10 mouse cellular contexts compared by ENCODE assay signal in the genomic region with DNA sequence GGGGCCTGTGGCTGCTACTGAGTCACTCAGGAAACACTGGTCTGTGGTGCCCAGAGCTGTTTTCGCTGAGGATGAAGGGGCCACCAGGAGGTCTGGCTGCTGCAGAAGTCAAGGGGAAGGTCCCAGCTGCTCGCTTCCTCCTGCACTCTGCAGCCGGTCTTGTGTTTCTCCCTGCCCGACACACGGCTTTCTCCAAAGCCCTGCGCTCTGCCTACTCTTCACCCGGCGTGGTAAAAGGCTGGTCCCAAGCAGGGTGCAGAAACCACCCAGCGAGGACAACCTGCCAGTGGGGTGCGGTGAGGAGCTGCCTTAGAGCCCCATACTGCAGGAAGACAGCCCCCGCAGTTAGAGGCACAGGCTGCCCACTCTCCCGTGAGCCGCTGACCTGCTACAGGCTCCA. TPM values are rescaled to one million over a fixed set of nuclear protein-coding genes. Genes with fewer than 3 reads are reported as not detected.
DNase-seq lines count a peak whose midpoint lies in the region; ATAC-seq and TF ChIP-seq lines count a peak whose summit lies in the region.
"Had no signal": no experiment of that assay in that cellular context is flagged by ENCODE, and none has a peak within 500 bp of the region (broad histone marks: within the 10 kb centered on the region; RNA-seq: fewer than 3 reads in every experiment).

No protein-coding gene starts in this region.

- no peak for TF ChIP-seq POLR2A in spleen, adult 2 months (IDR thresholded peaks at IDR 0.05; ENCODE audit: low read depth, low read length)

- no peaks in the 10 kb centered on the region for H3K9me3 ChIP-seq in heart, embryonic 11.5 days (replicated peaks; ENCODE audit: control insufficient read depth, low read length)
- H3K9me3 ChIP-seq in liver, embryonic 16.5 days (replicated peaks; ENCODE audit: control insufficient read depth, low read length) = no peaks in the 10 kb centered on the region
- H3K9me3 ChIP-seq: midbrain, embryonic 13.5 days had no signal

- no peak for ATAC-seq in heart, embryonic 11.5 days (replicated peaks; ENCODE audit: insufficient number of reproducible peaks, low FRiP score, low TSS enrichment)
- ATAC-seq in liver, embryonic 16.5 days (ENCODE audit: low read depth) = no peak
- ATAC-seq in frontal cortex, adult (ENCODE audit: low TSS enrichment) = no peak
- ATAC-seq: midbrain, embryonic 13.5 days had no signal

- peaks cover 13% of the 10 kb centered on the region for H3K36me3 ChIP-seq in heart, embryonic 11.5 days (ENCODE audit: control insufficient read depth, insufficient read depth, low read length)
- H3K36me3 ChIP-seq in spleen, adult 2 months (ENCODE audit: control insufficient read depth, insufficient read depth, low read length) = peaks cover 28% of the 10 kb centered on the region
- peaks cover 5% of the 10 kb centered on the region for H3K36me3 ChIP-seq in liver, embryonic 16.5 days (ENCODE audit: control insufficient read depth, insufficient read depth)

- no peak overlapping the region for H3K4me3 ChIP-seq in heart, embryonic 11.5 days (ENCODE audit: low read depth, low read length)
- peak overlapping the region; percentile 43; the same call in 1 of the 2 replicates for H3K4me3 ChIP-seq in spleen, adult 2 months (ENCODE audit: extremely low read depth, insufficient read depth, insufficient read length)
- no peak overlapping the region for H3K4me3 ChIP-seq in liver, embryonic 16.5 days (ENCODE audit: low read depth, low read length)
- H3K4me3 ChIP-seq: midbrain, embryonic 13.5 days had no signal

- no peak overlapping the region; the same call in 1 of the 2 replicates for H3K4me2 ChIP-seq in heart, embryonic 11.5 days
- H3K4me2 ChIP-seq in liver, embryonic 16.5 days (ENCODE audit: low read depth, low read length) = peak overlapping the region; percentile 33; the same call in 1 of the 2 replicates
- H3K4me2 ChIP-seq: midbrain, embryonic 13.5 days had no signal

- H3K9ac ChIP-seq in heart, embryonic 11.5 days (ENCODE audit: low read depth, low read length) = peak overlapping the region; percentile 43; the same call in 1 of the 2 replicates
- no peak overlapping the region for H3K9ac ChIP-seq in liver, embryonic 16.5 days (ENCODE audit: low read depth, low read length)
- H3K9ac ChIP-seq: midbrain, embryonic 13.5 days had no signal

- peak overlapping the region; percentile 68 for H3K27ac ChIP-seq in heart, embryonic 11.5 days (ENCODE audit: low read depth, low read length)
- peak overlapping the region; percentile 85 for H3K27ac ChIP-seq in spleen, adult 2 months (ENCODE audit: insufficient read depth, low read length)
- peak overlapping the region; percentile 60 for H3K27ac ChIP-seq in liver, embryonic 16.5 days (ENCODE audit: low read length)
- H3K27ac ChIP-seq: midbrain, embryonic 13.5 days had no signal

- intact Hi-C loops in heart, postnatal 25 days (cut with DNase I) = no loop called here

- peaks cover 77% of the 10 kb centered on the region for H3K4me1 ChIP-seq in heart, embryonic 11.5 days (ENCODE audit: control insufficient read depth, insufficient read depth, low read length)
- peaks cover 38% of the 10 kb centered on the region for H3K4me1 ChIP-seq in spleen, adult 2 months (ENCODE audit: control insufficient read depth, insufficient read depth, insufficient read length)
- H3K4me1 ChIP-seq in liver, embryonic 16.5 days (ENCODE audit: control insufficient read depth, low read depth, low read length) = peaks cover 73% of the 10 kb centered on the region

- DNase-seq in heart, postnatal 25 days (ENCODE audit: low spot score) = no peak
- no peak for DNase-seq in spleen, adult 2 months (ENCODE audit: low read depth in 1 of 2, low spot score in 2 of 2)
- DNase-seq in spleen, postnatal 14 days (ENCODE audit: low spot score in 2 of 2) = no peak
- DNase-seq in thymus, postnatal 4 days = peak; percentile 64
- DNase-seq in urinary bladder, postnatal 10 days (ENCODE audit: low spot score) = no peak

- no peak for TF ChIP-seq CTCF in spleen, adult 2 months (IDR thresholded peaks at IDR 0.05; ENCODE audit: extremely low read depth, insufficient read depth, insufficient read length, insufficient replicate concordance)

- 60% methylated on average over 13 of the region's 13 CpGs for WGBS in heart, embryonic 11.5 days (ENCODE audit: insufficient replicate concordance)
- WGBS in spleen, adult 2 months = 14% methylated on average over 13 of the region's 13 CpGs
- 31% methylated on average over 13 of the region's 13 CpGs for WGBS in liver, embryonic 16.5 days (ENCODE audit: insufficient replicate concordance)

- no peaks in the 10 kb centered on the region for H3K27me3 ChIP-seq in heart, embryonic 11.5 days (ENCODE audit: control insufficient read depth, insufficient read depth, low read length)
- H3K27me3 ChIP-seq in spleen, adult 2 months (ENCODE audit: control insufficient read depth, insufficient read depth, low read length) = no peaks in the 10 kb centered on the region
- no peaks in the 10 kb centered on the region for H3K27me3 ChIP-seq in liver, embryonic 16.5 days (ENCODE audit: control insufficient read depth, insufficient read depth, low read depth, low read length)

RNA-seq across cellular contexts. Expression of a gene that starts 4.7 kb away (rescaled TPM):
- 0.23 and 0.47 TPM in 2 replicates for polyA plus RNA-seq in heart, embryonic 11.5 days (2014; fragmentation: Nextera tagmentation; extraction: Ambion mirVana)
- under 1 TPM in 1 of 2 experiments, not detected in 1; 0.18 TPM for total RNA-seq in heart, postnatal 25 days (2021)
- 0.12 and 0.13 TPM in 2 replicates for polyA plus RNA-seq in spleen, adult 2 months (2012; rRNA removed)
- polyA plus RNA-seq in liver, embryonic 16.5 days (2015; fragmentation: Nextera tagmentation; extraction: Ambion mirVana) = 0.18 and 0.22 TPM in 2 replicates
- total RNA-seq: adrenal gland, postnatal 4 days had no signal

RNA-seq across cellular contexts. Expression of a gene that starts 4.8 kb away (rescaled TPM):
- 25.0 and 29.3 TPM in 2 replicates for polyA plus RNA-seq in heart, embryonic 11.5 days (2014; fragmentation: Nextera tagmentation; extraction: Ambion mirVana)
- total RNA-seq in heart, postnatal 25 days (2021) = 1 to 10 TPM; 4.1 to 4.8 TPM
- 182 and 272 TPM in 2 replicates for polyA plus RNA-seq in spleen, adult 2 months (2012; rRNA removed)
- 13.1 and 14.2 TPM in 2 replicates for polyA plus RNA-seq in liver, embryonic 16.5 days (2015; fragmentation: Nextera tagmentation; extraction: Ambion mirVana)

RNA-seq across cellular contexts. Expression of a gene that starts 17.7 kb away (rescaled TPM):
- 29.3 and 31.7 TPM in 2 replicates for polyA plus RNA-seq in heart, embryonic 11.5 days (2014; fragmentation: Nextera tagmentation; extraction: Ambion mirVana)
- 10 to 100 TPM; 41.6 to 43.8 TPM for total RNA-seq in heart, postnatal 25 days (2021)
- polyA plus RNA-seq in spleen, adult 2 months (2012; rRNA removed) = 70.2 and 89.3 TPM in 2 replicates
- polyA plus RNA-seq in liver, embryonic 16.5 days (2015; fragmentation: Nextera tagmentation; extraction: Ambion mirVana) = 18.6 and 19.6 TPM in 2 replicates

RNA-seq across cellular contexts. Expression of a gene that starts 19.0 kb away (rescaled TPM):
- 24.3 and 25.7 TPM in 2 replicates for polyA plus RNA-seq in heart, embryonic 11.5 days (2014; fragmentation: Nextera tagmentation; extraction: Ambion mirVana)
- 1 to 10 TPM in 1 of 2 experiments, under 1 TPM in 1; 0.75 to 1.4 TPM for total RNA-seq in heart, postnatal 25 days (2021)
- polyA plus RNA-seq in spleen, adult 2 months (2012; rRNA removed) = 13.1 and 23.5 TPM in 2 replicates
- polyA plus RNA-seq in liver, embryonic 16.5 days (2015; fragmentation: Nextera tagmentation; extraction: Ambion mirVana) = 2.7 and 3.1 TPM in 2 replicates

RNA-seq across cellular contexts. Expression of a gene that starts 31.8 kb away (rescaled TPM):
- 541 and 566 TPM in 2 replicates for polyA plus RNA-seq in heart, embryonic 11.5 days (2014; fragmentation: Nextera tagmentation; extraction: Ambion mirVana)
- 100 to 1,000 TPM; 188 to 192 TPM for total RNA-seq in heart, postnatal 25 days (2021)
- 75.4 and 93.0 TPM in 2 replicates for polyA plus RNA-seq in spleen, adult 2 months (2012; rRNA removed)
- 295 and 318 TPM in 2 replicates for polyA plus RNA-seq in liver, embryonic 16.5 days (2015; fragmentation: Nextera tagmentation; extraction: Ambion mirVana)
